Mouse (Mus musculus): ENCODE measurements around the gene Slc12a9. TPM values are rescaled to one million over a fixed set of nuclear protein-coding genes. Genes with fewer than 3 reads are reported as not detected.

Slc12a9 gene
- polyA plus RNA-seq, 1 experiment from 2014 or later, result 9.7 TPM

GRCm38 (mm10) chr5:137351394-137351793 is 18.0 kb upstream of the Slc12a9 start:
- no peak for DNase-seq
- no peak for TF ChIP-seq CTCF (IDR thresholded peaks at IDR 0.05; ENCODE audit: low read depth)
- H3K4me3 ChIP-seq (ENCODE audit: low read depth, low read length), result peak overlapping the region; percentile 92
- peaks cover 20% of the 10 kb centered on the region; the same call in 1 of the 2 replicates for H3K4me1 ChIP-seq (ENCODE audit: insufficient read depth)
- ATAC-seq (ENCODE audit: insufficient read depth), result no peak
- peaks cover 33% of the 10 kb centered on the region for H3K36me3 ChIP-seq (ENCODE audit: insufficient read depth)
- peak overlapping the region; percentile 98 for H3K9ac ChIP-seq
- H3K27me3 ChIP-seq (ENCODE audit: insufficient read depth, low read length), result no peaks in the 10 kb centered on the region
- no peaks in the 10 kb centered on the region for H3K9me3 ChIP-seq (ENCODE audit: low read depth, low read length)
- H3K4me2 ChIP-seq, result peak overlapping the region; percentile 95
- H3K27ac ChIP-seq (ENCODE audit: low read depth), result peak overlapping the region; percentile 98
- 7% methylated on average over 4 of the region's 4 CpGs for WGBS

DNA sequence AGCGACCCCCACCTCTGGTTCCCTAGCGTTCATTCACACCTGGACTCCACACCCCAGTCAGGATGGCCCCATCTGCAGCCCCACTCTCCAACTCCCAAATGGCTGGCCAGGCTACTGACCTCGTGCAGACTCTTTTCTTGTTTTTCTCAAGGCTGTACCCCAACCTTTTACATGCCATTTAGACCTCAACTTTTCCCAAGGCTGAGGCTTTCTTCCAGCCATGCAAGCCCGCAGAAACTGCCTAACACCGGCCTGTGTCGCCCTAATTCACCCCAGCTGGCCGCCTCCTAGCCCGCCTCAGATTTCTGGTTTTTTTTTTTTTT is 17.6 kb upstream of the Slc12a9 start:
- peaks cover 23% of the 10 kb centered on the region; the same call in 1 of the 2 replicates for H3K4me1 ChIP-seq (ENCODE audit: insufficient read depth)
- WGBS, result 3% methylated on average over 8 of the region's 8 CpGs
- no peak for DNase-seq

DNA sequence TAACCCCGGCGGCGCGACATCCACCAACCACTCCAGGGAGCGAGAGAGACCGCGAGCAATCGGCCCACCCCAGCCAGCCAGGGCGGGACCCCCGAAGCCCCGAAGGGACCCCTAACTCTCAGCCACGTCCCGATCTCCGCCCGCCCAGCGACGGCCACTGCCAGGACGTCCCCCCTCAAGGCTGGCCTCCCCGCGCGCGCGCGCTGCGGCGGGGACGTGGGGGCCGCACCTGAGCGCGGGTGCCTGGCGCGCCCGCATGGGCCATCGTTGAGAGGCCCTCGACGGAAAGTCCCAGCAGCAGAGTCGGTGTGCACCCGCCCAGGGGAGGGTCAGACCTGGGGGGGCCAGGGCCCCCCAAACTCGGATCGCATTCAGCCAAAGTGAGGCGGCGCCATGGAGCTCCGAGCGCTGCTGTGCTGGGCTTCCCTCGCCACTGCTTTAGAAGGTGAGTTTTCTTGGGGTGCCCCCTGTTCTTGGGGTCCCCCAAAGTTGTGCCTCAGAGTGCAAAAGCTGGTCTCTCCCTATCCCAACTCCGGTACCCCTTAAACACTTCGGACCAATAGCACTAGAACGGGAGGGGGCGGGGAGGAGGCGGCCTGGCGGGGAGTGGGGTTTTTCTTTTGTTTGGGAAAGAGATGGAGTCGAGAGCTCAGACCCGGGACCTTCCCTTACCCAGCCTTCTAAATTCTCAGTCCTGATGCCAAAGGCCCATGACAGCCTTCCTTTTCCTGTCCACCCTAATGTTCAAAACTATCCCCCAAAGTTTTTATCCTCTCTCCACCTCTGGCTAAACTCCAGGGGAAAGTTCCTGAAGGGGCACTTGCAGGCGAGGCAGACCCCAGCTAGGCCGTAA is 17.0 kb upstream of the Slc12a9 start:
- peak; percentile 46 for ATAC-seq (ENCODE audit: insufficient read depth)

More for the DNA sequence above, 17.6 kb upstream of the Slc12a9 start:
- Histone ChIP-seq H3K27ac (ENCODE audit: low read depth) (peak overlapping the region; percentile 98), H3K4me2 (peak overlapping the region; percentile 95), H3K4me3 (ENCODE audit: low read depth, low read length) (peak overlapping the region; percentile 92), H3K9me3 (ENCODE audit: low read depth, low read length) (no peaks in the 10 kb centered on the region), H3K36me3 (ENCODE audit: insufficient read depth) (peaks cover 29% of the 10 kb centered on the region), H3K9ac (peak overlapping the region; percentile 98), H3K27me3 (ENCODE audit: insufficient read depth, low read length) (no peaks in the 10 kb centered on the region)
- no peak for ATAC-seq (ENCODE audit: insufficient read depth)
- TF ChIP-seq CTCF (IDR thresholded peaks at IDR 0.05; ENCODE audit: low read depth), result no peak

DNA sequence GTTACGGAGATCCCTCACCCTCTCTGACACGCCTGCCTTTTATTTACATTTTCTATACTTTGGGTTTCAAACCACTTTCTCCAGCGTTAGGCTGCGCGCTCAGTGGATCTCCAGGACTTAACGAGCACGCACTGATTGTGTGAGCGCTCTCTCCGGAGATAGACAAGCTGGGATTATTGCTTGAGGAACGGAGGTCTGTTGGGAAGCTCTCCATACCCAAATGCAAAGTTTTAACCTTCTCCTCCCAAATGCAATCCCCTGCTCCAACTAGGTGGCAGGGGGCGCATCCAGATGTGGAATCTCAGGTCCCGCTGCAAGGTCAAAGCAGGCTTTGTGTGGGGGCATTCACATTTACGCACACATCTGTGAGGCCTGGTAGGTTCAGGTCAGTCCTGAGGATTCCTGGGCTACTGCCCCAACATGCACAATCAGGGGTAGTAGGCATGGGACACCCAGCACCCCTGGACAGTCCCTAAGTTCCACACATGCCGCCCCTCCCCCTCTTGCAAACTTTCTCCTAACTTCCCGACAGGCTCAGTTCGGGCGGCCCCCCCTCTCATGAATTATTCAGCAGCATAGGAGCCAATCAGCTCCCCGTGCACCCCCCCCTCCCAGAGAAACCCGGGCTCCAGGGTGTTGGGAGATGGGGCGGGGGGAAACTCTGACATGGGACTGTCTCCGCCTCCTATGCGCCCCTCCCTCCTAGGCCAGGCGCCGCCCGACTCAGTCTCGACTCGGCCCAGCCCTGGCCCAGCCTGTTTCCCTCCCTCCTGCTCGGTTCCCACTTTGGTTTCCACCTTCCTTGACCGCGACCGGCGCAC is 16.2 kb upstream of the Slc12a9 start, which contains the start of gene Ephb4:
TSS of gene Ephb4 (plus strand) at position 726 of the 821 bp plus-strand sequence.
- no peaks in the 10 kb centered on the region for H3K9me3 ChIP-seq (ENCODE audit: low read depth, low read length)
- no peaks in the 10 kb centered on the region for H3K27me3 ChIP-seq (ENCODE audit: insufficient read depth, low read length)
- peak within 1 kb of the TSS; percentile 98 for H3K27ac ChIP-seq (ENCODE audit: low read depth)
- peak; percentile 95 for DNase-seq
- WGBS, result under 1% methylated on average over 30 of the region's 32 CpGs
- peak within 1 kb of the TSS; percentile 98 for H3K9ac ChIP-seq
- peak within 1 kb of the TSS; percentile 95 for H3K4me2 ChIP-seq
- peak within 1 kb of the TSS; percentile 92 for H3K4me3 ChIP-seq (ENCODE audit: low read depth, low read length)
- peaks cover 26% of the 10 kb centered on the region; the same call in 1 of the 2 replicates for H3K4me1 ChIP-seq (ENCODE audit: insufficient read depth)
- ATAC-seq (ENCODE audit: insufficient read depth), result peak; percentile 95
- peaks cover 15% of the 10 kb centered on the region for H3K36me3 ChIP-seq (ENCODE audit: insufficient read depth)
- peak; percentile 62 for TF ChIP-seq CTCF (IDR thresholded peaks at IDR 0.05; ENCODE audit: low read depth)

More for the DNA sequence above, 17.0 kb upstream of the Slc12a9 start:
- Histone ChIP-seq H3K27me3 (ENCODE audit: insufficient read depth, low read length) (no peaks in the 10 kb centered on the region), H3K4me2 (peak overlapping the region; percentile 95), H3K4me3 (ENCODE audit: low read depth, low read length) (peak overlapping the region; percentile 92), H3K27ac (ENCODE audit: low read depth) (peak overlapping the region; percentile 98), H3K36me3 (ENCODE audit: insufficient read depth) (peaks cover 23% of the 10 kb centered on the region), H3K9ac (peak overlapping the region; percentile 98), H3K9me3 (ENCODE audit: low read depth, low read length) (no peaks in the 10 kb centered on the region), H3K4me1 (ENCODE audit: insufficient read depth) (peaks cover 26% of the 10 kb centered on the region; the same call in 1 of the 2 replicates)
- no peak for TF ChIP-seq CTCF (IDR thresholded peaks at IDR 0.05; ENCODE audit: low read depth)
- DNase-seq, result peak; percentile 31
- WGBS, result under 1% methylated on average over 55 of the region's 55 CpGs

- H3K9ac ChIP-seq, result peak overlapping the region; percentile 57
- peaks cover 26% of the 10 kb centered on the region; the same call in 1 of the 2 replicates for H3K4me1 ChIP-seq (ENCODE audit: insufficient read depth)
- H3K4me3 ChIP-seq (ENCODE audit: low read depth, low read length), result peak overlapping the region; percentile 92
- no peak for TF ChIP-seq CTCF (IDR thresholded peaks at IDR 0.05; ENCODE audit: low read depth)
- 2% methylated on average over 33 of the region's 33 CpGs for WGBS
- peak overlapping the region; percentile 98 for H3K27ac ChIP-seq (ENCODE audit: low read depth)
- H3K9me3 ChIP-seq (ENCODE audit: low read depth, low read length), result no peaks in the 10 kb centered on the region
- peaks cover 6% of the 10 kb centered on the region for H3K36me3 ChIP-seq (ENCODE audit: insufficient read depth)
- DNase-seq (peak; percentile 74), ATAC-seq (ENCODE audit: insufficient read depth) (peak; percentile 32)
- peak overlapping the region; percentile 95 for H3K4me2 ChIP-seq
- no peaks in the 10 kb centered on the region for H3K27me3 ChIP-seq (ENCODE audit: insufficient read depth, low read length)
These were observed 15.3 kb upstream of the Slc12a9 start for GRCm38 (mm10) chr5:137348482-137349383.

DNA sequence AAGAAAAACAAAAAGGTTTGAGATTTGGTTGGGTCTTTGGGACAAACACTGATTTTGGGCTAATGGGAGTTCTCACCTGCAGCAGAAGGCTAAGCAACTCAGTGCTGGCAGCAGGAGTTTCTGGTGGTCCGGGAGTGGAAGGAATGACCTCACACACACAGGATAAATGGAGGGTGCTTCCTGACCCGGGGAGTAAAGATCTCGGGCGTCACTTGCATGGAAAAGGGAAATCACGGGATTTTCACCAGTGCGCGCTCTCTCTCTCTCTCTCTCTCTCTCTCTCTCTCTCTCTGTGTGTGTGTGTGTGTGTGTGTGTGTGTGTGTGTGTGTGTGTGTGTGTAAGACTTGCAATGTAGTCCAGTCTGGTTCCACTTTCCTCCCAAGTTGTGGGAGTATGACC is 14.5 kb upstream of the Slc12a9 start:
- H3K27me3 ChIP-seq (ENCODE audit: insufficient read depth, low read length), result no peaks in the 10 kb centered on the region
- H3K36me3 ChIP-seq (ENCODE audit: insufficient read depth), result 0 out of 2 replicates have a peak, but pooled peaks cover 3% of the 10 kb centered on the region
- 7% methylated on average over 7 of the region's 7 CpGs for WGBS
- TF ChIP-seq CTCF (IDR thresholded peaks at IDR 0.05; ENCODE audit: low read depth), result no peak
- ATAC-seq (ENCODE audit: insufficient read depth) (no peak), DNase-seq (peak; percentile 53)
- H3K4me2 ChIP-seq, result peak overlapping the region; percentile 95
- H3K4me3 ChIP-seq (ENCODE audit: low read depth, low read length), result no peak overlapping the region
- H3K9me3 ChIP-seq (ENCODE audit: low read depth, low read length), result no peaks in the 10 kb centered on the region
- peak overlapping the region; percentile 98 for H3K27ac ChIP-seq (ENCODE audit: low read depth)
- no peak overlapping the region for H3K9ac ChIP-seq
- peaks cover 26% of the 10 kb centered on the region; the same call in 1 of the 2 replicates for H3K4me1 ChIP-seq (ENCODE audit: insufficient read depth)
